Mouse (Mus musculus): Measurements from ENCODE around the gene Paxbp1. TPM values are rescaled to one million over a fixed set of nuclear protein-coding genes. Genes with fewer than 3 reads are reported as not detected.

Paxbp1 gene
- total RNA-seq, 2 experiments from 2014 or later = 77.0 to 95.7 TPM

- peak; percentile 74 for ATAC-seq (replicated peaks; ENCODE audit: poor library complexity)
These were observed 11.9 kb upstream of the Paxbp1 start for GRCm38 (mm10) chr16:91056043-91056821.

DNA sequence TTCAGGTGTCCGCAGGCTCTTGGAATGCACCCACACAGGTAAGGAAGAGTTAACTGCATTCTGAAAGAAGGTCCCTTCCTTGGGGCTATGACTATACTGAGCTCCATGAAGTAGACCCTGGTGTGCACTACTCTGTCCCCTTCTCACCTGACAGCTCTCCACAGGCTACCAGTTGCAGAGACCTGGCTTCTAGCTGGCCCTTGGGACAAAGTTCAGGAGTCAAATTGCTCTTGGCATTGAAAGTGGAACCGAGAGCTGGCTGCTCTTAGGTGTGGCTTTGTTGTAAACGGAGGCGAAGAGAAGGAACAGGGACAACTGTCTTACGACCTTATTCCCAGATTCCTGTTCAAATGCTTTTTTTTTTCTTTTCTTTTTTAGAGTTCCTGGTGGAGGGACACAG is 10.8 kb upstream of the Paxbp1 start:
- no peak for ATAC-seq (replicated peaks; ENCODE audit: poor library complexity)

- ATAC-seq (replicated peaks; ENCODE audit: poor library complexity) = no peak
These were observed 9.3 kb upstream of the Paxbp1 start for GRCm38 (mm10) chr16:91053599-91053998.

- ATAC-seq (replicated peaks; ENCODE audit: poor library complexity) = peak; percentile 27
These were observed 1.2 kb upstream of the Paxbp1 start for GRCm38 (mm10) chr16:91045511-91045910.

DNA sequence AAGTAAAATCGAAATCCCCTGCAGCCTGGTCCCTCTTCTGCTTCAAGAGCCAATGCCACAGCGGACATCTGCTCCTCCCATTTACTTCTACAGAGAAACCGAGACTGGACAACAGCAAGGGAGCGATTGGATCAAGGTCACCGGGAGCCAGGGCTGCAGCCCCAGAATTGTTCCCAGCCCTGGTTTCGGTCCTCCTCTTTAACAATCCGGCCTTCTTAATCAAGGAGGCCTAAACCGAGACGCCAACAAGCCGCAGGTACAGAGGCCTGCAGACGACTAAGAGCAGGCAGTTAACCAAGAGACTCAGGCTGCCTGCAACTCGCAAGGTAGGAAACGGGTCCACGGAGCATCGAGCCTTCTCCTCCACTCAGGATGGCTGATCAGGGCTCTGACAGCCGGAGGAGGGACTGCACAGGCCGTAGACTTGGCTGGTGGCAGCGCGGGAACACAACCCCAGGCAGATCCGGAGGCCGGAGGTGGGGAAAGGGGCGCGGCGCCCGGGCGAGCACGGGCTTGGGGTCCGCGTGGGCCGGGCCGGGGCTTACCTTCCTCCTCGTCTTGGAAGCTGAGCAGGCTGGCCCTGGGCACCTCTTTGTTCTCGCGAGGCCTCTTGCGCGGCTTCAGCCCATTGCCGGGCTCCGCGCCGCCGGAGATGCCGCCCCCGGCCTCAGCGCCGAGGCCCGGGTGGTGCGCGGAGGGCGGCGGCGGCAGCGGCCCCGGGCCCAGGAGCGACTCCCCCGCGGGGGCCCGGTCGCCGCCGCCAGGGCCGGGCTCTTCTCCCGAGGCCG is 688 bp downstream of the Paxbp1 start:
- ATAC-seq (replicated peaks; ENCODE audit: poor library complexity) = peak; percentile 49

DNA sequence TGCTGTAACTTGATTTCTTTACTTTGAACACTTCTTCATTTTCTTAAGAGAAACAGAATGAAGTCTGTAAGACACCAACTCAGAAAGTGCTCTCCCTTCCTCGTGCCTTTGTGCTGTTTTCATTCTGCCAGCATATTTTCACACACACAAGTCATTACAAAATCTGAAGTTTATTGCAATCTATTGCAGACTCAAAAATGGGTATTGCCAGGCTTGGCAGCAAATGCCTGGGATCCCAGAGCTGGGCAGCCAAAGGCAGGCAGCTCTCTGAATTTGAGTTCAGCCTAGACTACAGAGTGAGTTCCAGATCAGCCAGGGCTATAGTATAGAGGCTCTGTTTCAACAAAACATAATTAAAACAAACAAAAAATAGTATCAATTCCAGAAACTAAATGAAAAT is 1.7 kb downstream of the Paxbp1 start:
- ATAC-seq (replicated peaks; ENCODE audit: poor library complexity) = no peak

DNA sequence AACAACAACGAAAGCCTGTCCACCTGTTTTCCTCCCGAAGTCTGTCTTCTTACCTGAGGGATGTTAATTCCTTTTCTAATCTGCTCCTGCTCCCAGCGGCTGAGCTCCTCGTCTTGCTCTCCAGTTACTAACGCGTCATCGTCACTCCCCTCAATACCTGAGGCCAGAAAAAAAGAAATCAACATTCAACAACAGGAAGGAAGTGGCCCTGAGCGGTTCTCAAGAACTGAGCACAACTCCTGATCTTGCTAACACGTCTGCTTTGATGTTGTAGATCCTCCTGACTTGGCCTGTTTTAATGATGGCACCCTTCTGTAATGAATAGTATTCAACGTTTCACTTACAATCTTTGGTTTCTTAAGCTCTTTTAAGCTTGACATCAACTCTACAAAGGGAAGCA is 8.5 kb downstream of the Paxbp1 start:
- ATAC-seq (replicated peaks; ENCODE audit: poor library complexity) = no peak

DNA sequence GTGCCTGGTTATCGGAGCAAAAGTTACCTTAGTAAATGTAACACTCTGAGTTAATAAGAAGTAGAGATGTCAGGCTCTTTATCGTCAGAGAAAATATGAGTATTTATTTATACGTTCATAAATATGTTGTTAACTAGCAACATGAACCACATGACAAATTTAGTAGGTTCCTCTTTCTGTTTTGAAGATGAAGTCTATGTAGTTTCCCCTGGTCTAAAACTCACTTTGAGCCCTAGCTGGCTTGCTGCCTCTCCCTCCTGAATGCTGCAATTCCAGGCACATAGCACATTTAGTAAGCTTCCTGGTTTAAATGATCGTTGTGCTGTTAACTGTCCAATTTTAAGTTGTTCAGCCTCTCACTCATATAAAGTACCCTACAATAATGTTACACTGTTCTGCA is 13.6 kb downstream of the Paxbp1 start:
- ATAC-seq (replicated peaks; ENCODE audit: poor library complexity) = 0 out of 2 replicates have a peak, but pooled peaks have one; percentile 14

DNA sequence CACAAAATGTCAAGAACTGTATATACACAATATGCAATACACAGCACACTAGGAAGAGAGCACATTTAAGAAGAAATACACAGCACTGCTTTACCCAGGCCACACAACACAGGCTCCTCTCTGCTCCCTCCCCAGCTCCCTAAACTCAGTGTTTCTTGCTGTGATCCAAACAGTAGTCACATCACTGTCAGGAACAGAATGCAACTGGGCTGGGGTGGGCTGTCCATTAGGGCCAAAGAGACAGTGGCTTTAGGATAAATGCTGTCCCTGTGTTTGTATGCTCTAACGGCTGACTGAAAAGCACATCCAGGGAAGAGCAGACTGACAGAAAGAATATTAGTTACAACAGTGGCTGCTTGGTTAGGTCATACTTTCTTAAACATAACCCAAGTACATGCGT is 14.4 kb downstream of the Paxbp1 start:
- no peak for ATAC-seq (replicated peaks; ENCODE audit: poor library complexity)

DNA sequence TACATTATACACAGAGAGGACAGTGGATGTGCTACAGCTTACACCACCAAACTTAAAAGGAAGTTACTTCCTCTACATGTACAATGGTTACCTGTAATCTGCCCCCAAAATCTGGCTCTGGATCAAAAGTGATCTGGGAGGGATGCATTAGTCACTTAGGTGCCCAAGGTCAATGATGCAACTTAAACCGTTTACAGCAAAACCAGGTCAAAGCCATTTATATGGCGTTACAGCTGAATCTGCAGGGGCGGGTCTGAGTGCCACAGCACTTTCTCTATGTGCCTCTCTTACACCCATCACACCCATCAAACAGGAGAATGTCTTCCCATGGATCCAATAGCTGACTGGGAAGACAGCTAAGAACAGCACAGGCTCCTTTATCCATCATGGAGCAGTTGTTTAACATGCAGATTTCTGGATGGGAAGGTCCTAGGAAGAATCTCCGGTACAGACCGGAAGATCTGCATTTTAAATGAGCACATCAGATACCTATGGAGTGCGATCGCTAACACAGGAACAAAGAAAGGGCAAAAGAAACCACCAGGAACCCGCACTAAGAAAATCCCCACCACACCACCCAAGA is 15.1 kb downstream of the Paxbp1 start:
- no peak for ATAC-seq (replicated peaks; ENCODE audit: poor library complexity)

- ATAC-seq (replicated peaks; ENCODE audit: poor library complexity) = no peak
These were observed 18.1 kb downstream of the Paxbp1 start for GRCm38 (mm10) chr16:91026290-91026689.

DNA sequence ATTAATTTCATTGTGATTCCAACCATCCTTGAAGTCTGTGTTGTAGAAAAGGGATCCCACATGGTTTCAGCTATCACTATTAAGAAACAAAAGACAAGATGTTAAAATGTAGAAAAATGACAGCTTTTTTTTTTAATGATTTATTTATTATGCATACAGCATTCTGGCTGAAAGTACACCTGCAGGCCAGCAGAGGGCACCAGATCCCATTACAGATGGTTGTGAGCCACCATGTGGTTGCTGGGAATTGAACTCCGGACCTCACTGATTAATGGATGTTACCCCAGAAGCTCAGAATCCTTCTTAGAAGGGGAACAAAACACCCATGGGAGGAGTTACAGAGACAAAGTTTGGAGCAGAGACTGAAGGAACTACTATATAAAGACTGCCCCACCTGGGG is 21.0 kb downstream of the Paxbp1 start:
- 0 out of 2 replicates have a peak, but pooled peaks have one; percentile 37 for ATAC-seq (replicated peaks; ENCODE audit: poor library complexity)

DNA sequence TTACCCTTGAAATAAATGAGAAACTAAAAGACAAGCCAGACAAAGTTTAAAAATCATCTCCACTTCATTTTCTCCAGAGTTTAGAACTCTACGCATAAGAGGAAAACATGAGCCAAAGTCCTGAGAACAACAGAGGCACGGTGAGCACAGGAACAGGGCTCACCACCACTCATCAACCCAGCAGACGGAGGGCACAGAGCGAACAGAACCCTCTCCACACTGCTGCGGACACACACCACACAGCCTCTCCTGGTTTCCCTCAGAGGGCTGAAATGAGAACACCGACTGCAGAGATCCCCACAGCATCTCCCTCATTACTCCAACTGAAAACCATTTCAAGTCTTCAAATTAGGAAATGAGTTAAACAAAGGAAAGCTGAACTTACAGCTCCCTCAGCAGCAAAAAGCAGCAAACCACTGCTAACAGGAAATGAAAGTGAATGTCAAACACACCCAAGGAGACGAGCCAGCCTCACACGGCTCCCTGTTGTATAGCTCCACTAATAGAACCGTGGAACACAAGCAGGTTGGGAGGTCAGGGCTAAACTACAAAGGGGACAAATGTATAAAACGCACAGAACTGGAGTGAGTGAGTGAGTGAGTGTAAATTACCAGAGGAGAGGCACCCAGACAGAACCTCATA is 23.4 kb downstream of the Paxbp1 start:
- peak; percentile 52 for ATAC-seq (replicated peaks; ENCODE audit: poor library complexity)

DNA sequence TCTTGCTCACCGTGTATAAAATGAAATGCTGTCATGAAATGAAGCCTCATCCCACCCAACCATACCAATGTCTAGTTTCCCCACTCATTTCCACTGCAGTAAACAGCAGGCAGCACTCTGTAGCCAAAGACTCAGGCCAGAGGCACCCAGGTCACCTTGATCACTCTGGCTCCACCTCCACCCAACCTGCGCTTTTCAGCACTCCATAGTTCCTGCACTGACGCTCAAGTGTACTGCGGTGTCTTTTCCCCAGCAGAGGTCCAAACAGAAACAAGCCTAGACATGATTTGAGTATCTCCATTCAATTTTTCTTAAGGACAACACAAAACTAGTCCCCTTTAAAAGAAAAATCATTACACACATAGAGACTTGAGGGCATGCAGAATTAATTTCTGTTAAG is 24.9 kb downstream of the Paxbp1 start:
- no peak for ATAC-seq (replicated peaks; ENCODE audit: poor library complexity)

GRCm38 (mm10) chr16:91015761-91016160 is 28.6 kb downstream of the Paxbp1 start:
- ATAC-seq (replicated peaks; ENCODE audit: poor library complexity) = no peak

DNA sequence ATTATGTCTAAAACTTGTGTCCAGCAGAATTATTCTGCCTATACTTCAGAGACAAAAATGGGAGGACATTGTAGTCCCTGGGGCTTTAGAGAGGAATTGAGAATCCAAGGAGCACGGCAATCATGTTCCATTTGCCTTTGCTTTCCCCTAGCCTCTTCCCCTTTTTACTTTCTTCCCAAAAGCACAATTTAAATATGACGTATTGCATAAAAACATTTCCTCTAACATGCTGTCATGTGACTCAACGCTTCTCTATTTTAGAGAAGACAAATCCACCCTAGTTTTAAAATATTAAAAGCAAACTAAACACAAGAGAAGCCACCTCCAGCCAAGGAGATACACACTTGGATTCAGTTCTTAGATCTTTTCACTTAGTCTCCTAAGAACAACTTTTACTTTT is 32.5 kb downstream of the Paxbp1 start:
- peak; percentile 40 for ATAC-seq (replicated peaks; ENCODE audit: poor library complexity)

DNA sequence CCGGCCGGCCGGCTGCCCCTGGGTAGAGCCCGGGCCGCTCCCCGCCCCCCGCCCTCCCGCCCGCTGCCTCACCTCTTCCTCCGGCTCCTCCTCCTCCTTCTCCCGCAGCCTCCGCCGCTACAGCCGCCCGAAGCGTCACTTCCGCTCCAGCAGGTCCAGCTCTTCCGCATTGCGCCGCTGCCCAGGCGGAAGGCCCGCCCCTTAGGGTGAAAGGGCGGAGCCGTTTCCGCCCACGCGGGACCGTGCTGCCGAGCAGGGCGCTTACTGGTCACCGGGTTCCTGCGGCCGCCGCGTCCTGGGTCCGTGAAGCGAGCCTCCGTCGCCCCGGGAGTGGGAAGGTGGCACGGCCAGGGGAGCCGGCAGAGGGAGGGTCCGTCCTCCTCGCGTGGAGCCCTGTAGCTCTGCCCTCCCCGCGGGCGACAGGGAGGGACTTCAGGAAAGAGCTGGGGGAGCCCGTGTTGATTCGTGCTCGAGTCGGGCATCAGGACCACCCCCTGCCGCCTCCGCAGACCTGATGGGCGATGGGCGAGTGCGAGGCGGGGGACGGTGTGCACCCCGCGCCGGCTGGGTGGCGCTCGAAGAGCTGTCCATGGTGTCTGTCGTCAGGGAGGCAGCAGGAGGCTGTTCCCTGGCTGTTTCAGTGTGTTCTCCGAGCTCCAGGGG is 33.2 kb downstream of the Paxbp1 start, which contains the start of gene Synj1:
Synj1 (minus strand) TSS at position 288 of the 663 bp plus-strand sequence.
- peak; percentile 86 for ATAC-seq (replicated peaks; ENCODE audit: poor library complexity)

DNA sequence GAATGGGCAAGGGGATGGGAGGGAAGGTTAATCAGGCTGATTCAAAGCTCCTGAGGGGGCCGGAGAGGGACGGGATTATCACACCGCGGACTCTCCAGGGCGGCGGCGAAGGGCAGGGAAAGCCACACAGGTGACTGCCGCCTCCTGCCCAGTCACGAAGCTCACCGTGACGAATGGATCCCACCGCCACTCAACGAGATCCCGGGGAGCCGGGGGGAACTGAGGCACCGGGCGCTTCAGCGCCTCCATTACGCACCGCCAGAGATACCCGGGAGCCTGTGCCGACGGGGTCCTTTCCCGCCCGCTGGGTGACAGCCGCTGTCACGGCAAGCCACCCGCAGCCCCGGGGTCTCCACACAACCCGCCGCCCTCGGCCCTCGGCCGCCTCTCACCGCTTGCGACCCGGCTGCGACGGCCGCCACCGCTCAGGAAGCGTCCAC is 33.7 kb downstream of the Paxbp1 start:
- ATAC-seq (replicated peaks; ENCODE audit: poor library complexity) = peak; percentile 3; the same call in 1 of the 2 replicates

- ATAC-seq (replicated peaks; ENCODE audit: poor library complexity) = 0 out of 2 replicates have a peak, but pooled peaks have one; percentile 3
These were observed 34.3 kb downstream of the Paxbp1 start for GRCm38 (mm10) chr16:91009942-91010529.

DNA sequence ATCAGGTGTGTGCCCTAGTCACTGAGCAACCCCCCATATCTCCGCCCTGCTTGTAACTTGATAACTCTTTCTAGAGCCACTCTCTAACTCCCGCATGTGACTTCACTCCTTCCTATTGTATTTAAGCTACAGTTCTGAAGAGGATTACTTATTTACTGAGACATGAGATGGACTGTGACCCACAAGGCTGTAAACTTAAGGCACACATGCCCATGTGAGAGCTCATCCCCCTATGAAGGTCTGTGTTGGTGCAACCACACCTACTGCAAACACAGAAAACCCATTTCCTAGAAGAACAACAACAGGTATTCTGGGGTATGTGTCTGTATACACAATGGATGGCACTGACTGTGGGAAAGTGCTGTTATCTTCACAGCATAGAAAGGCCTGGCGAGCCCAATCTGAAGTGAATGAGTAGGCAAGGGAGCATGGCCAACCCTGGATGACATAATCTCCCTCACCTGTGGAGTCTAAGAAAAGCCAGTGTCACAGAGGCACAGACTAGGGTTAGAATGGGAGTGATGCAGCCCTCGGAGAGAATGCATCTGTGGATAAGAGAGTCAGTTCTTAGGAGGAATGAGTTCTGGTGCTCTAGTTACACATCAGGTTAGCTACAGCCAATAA is 39.3 kb downstream of the Paxbp1 start:
- ATAC-seq (replicated peaks; ENCODE audit: poor library complexity) = no peak
